Mouse (Mus musculus): ENCODE data around the gene Rgcc. TPM values are rescaled to one million over a fixed set of nuclear protein-coding genes. Genes with fewer than 3 reads are reported as not detected.
A peak's percentile ranks its signal among the peaks of the same experiment; 100 is the strongest.

Rgcc gene
- polyA plus RNA-seq, 1 experiment from 2014 or later = 21.4 TPM

GRCm38 (mm10) chr14:79272991-79273390 is 28.5 kb downstream of the Rgcc start:
- peak overlapping the region; percentile 63 for H3K27ac ChIP-seq
- no peak overlapping the region for H3K9ac ChIP-seq
- no peaks in the 10 kb centered on the region for H3K27me3 ChIP-seq (replicated peaks)
- WGBS = 87% methylated on average over 9 of the region's 9 CpGs
- H3K36me3 ChIP-seq (replicated peaks) = no peaks in the 10 kb centered on the region
- H3K4me2 ChIP-seq = no peak overlapping the region
- no peak for ATAC-seq (replicated peaks)
- H3K4me1 ChIP-seq = peaks cover 17% of the 10 kb centered on the region
- H3K4me3 ChIP-seq = no peak overlapping the region
- H3K9me3 ChIP-seq = no peaks in the 10 kb centered on the region

- ATAC-seq (replicated peaks) = no peak
- no peak overlapping the region for H3K4me2 ChIP-seq
- H3K27me3 ChIP-seq (replicated peaks) = no peaks in the 10 kb centered on the region
- no peak overlapping the region for H3K27ac ChIP-seq
- no peaks in the 10 kb centered on the region for H3K9me3 ChIP-seq
- 91% methylated on average over 3 of the region's 3 CpGs for WGBS
- no peak overlapping the region for H3K9ac ChIP-seq
- no peaks in the 10 kb centered on the region for H3K36me3 ChIP-seq (replicated peaks)
- no peak overlapping the region for H3K4me3 ChIP-seq
- H3K4me1 ChIP-seq = peaks cover 14% of the 10 kb centered on the region
Observed at GRCm38 (mm10) chr14:79272188-79272694, 29.2 kb downstream of the Rgcc start.

GRCm38 (mm10) chr14:79269551-79269950 is 31.9 kb downstream of the Rgcc start:
- no peaks in the 10 kb centered on the region for H3K9me3 ChIP-seq
- no peak overlapping the region for H3K4me2 ChIP-seq
- no peaks in the 10 kb centered on the region for H3K27me3 ChIP-seq (replicated peaks)
- no peak for ATAC-seq (replicated peaks)
- no peaks in the 10 kb centered on the region for H3K36me3 ChIP-seq (replicated peaks)
- WGBS = 86% methylated on average over 1 of the region's 1 CpGs
- no peak overlapping the region for H3K27ac ChIP-seq
- H3K4me1 ChIP-seq = peaks cover 14% of the 10 kb centered on the region
- H3K4me3 ChIP-seq = no peak overlapping the region
- no peak overlapping the region for H3K9ac ChIP-seq

GRCm38 (mm10) chr14:79267878-79268277 is 33.6 kb downstream of the Rgcc start:
- Histone ChIP-seq H3K27me3 (replicated peaks) (no peaks in the 10 kb centered on the region), H3K9ac (no peak overlapping the region), H3K36me3 (replicated peaks) (no peaks in the 10 kb centered on the region), H3K9me3 (no peaks in the 10 kb centered on the region), H3K27ac (no peak overlapping the region), H3K4me1 (peaks cover under 1% of the 10 kb centered on the region; the same call in 1 of the 2 replicates), H3K4me2 (no peak overlapping the region), H3K4me3 (no peak overlapping the region)
- ATAC-seq (replicated peaks) = no peak
- 90% methylated on average over 10 of the region's 10 CpGs for WGBS

- Histone ChIP-seq H3K27ac (no peak overlapping the region), H3K4me1 (no peaks in the 10 kb centered on the region), H3K4me2 (no peak overlapping the region), H3K27me3 (replicated peaks) (no peaks in the 10 kb centered on the region), H3K9ac (no peak overlapping the region), H3K36me3 (replicated peaks) (no peaks in the 10 kb centered on the region), H3K4me3 (no peak overlapping the region), H3K9me3 (no peaks in the 10 kb centered on the region)
- ATAC-seq (replicated peaks) = no peak
- 44% methylated on average over 1 of the region's 1 CpGs for WGBS
Observed at GRCm38 (mm10) chr14:79267382-79267781, 34.1 kb downstream of the Rgcc start.

GRCm38 (mm10) chr14:79266408-79266807 is 35.0 kb downstream of the Rgcc start:
- H3K4me1 ChIP-seq = no peaks in the 10 kb centered on the region
- H3K9ac ChIP-seq = no peak overlapping the region
- H3K9me3 ChIP-seq = no peaks in the 10 kb centered on the region
- no peak for ATAC-seq (replicated peaks)
- no peak overlapping the region for H3K27ac ChIP-seq
- H3K4me2 ChIP-seq = no peak overlapping the region
- no peaks in the 10 kb centered on the region for H3K36me3 ChIP-seq (replicated peaks)
- H3K27me3 ChIP-seq (replicated peaks) = no peaks in the 10 kb centered on the region
- H3K4me3 ChIP-seq = no peak overlapping the region

- no peak for ATAC-seq (replicated peaks)
- Histone ChIP-seq H3K27ac (no peak overlapping the region), H3K4me2 (no peak overlapping the region), H3K9ac (no peak overlapping the region), H3K4me1 (no peaks in the 10 kb centered on the region), H3K36me3 (replicated peaks) (no peaks in the 10 kb centered on the region), H3K4me3 (no peak overlapping the region), H3K9me3 (no peaks in the 10 kb centered on the region), H3K27me3 (replicated peaks) (no peaks in the 10 kb centered on the region)
- WGBS = 91% methylated on average over 6 of the region's 6 CpGs
Observed at GRCm38 (mm10) chr14:79265738-79266137, 35.7 kb downstream of the Rgcc start.

- WGBS = 91% methylated on average over 3 of the region's 3 CpGs
- Histone ChIP-seq H3K4me3 (no peak overlapping the region), H3K27me3 (replicated peaks) (no peaks in the 10 kb centered on the region), H3K36me3 (replicated peaks) (no peaks in the 10 kb centered on the region), H3K4me2 (no peak overlapping the region), H3K4me1 (no peaks in the 10 kb centered on the region), H3K9me3 (no peaks in the 10 kb centered on the region), H3K9ac (no peak overlapping the region), H3K27ac (no peak overlapping the region)
- no peak for ATAC-seq (replicated peaks)
Observed at GRCm38 (mm10) chr14:79263321-79263720, 38.1 kb downstream of the Rgcc start.

GRCm38 (mm10) chr14:79262677-79263076 is 38.8 kb downstream of the Rgcc start:
- no peak overlapping the region for H3K4me2 ChIP-seq
- no peak overlapping the region for H3K4me3 ChIP-seq
- no peaks in the 10 kb centered on the region for H3K4me1 ChIP-seq
- no peak overlapping the region for H3K27ac ChIP-seq
- 80% methylated on average over 4 of the region's 4 CpGs for WGBS
- no peaks in the 10 kb centered on the region for H3K27me3 ChIP-seq (replicated peaks)
- H3K36me3 ChIP-seq (replicated peaks) = no peaks in the 10 kb centered on the region
- no peak overlapping the region for H3K9ac ChIP-seq
- no peak for ATAC-seq (replicated peaks)
- H3K9me3 ChIP-seq = no peaks in the 10 kb centered on the region

GRCm38 (mm10) chr14:79259062-79259779 is 42.2 kb downstream of the Rgcc start:
- no peaks in the 10 kb centered on the region for H3K9me3 ChIP-seq
- H3K27ac ChIP-seq = no peak overlapping the region
- no peaks in the 10 kb centered on the region for H3K4me1 ChIP-seq
- no peak overlapping the region for H3K4me2 ChIP-seq
- no peak overlapping the region for H3K9ac ChIP-seq
- no peak for ATAC-seq (replicated peaks)
- no peaks in the 10 kb centered on the region for H3K36me3 ChIP-seq (replicated peaks)
- H3K4me3 ChIP-seq = no peak overlapping the region
- no peaks in the 10 kb centered on the region for H3K27me3 ChIP-seq (replicated peaks)
- WGBS = 86% methylated on average over 10 of the region's 10 CpGs

GRCm38 (mm10) chr14:79256656-79257055 is 44.8 kb downstream of the Rgcc start:
- Histone ChIP-seq H3K9me3 (no peaks in the 10 kb centered on the region), H3K4me1 (no peaks in the 10 kb centered on the region), H3K4me3 (no peak overlapping the region), H3K27ac (no peak overlapping the region), H3K27me3 (replicated peaks) (no peaks in the 10 kb centered on the region), H3K4me2 (no peak overlapping the region), H3K36me3 (replicated peaks) (no peaks in the 10 kb centered on the region), H3K9ac (no peak overlapping the region)
- 89% methylated on average over 5 of the region's 5 CpGs for WGBS
- no peak for ATAC-seq (replicated peaks)

GRCm38 (mm10) chr14:79255786-79256185 is 45.7 kb downstream of the Rgcc start:
- Histone ChIP-seq H3K36me3 (replicated peaks) (no peaks in the 10 kb centered on the region), H3K9me3 (no peaks in the 10 kb centered on the region), H3K4me3 (no peak overlapping the region), H3K4me2 (no peak overlapping the region), H3K4me1 (no peaks in the 10 kb centered on the region), H3K27me3 (replicated peaks) (no peaks in the 10 kb centered on the region), H3K9ac (no peak overlapping the region), H3K27ac (no peak overlapping the region)
- 88% methylated on average over 1 of the region's 2 CpGs for WGBS
- no peak for ATAC-seq (replicated peaks)

GRCm38 (mm10) chr14:79251727-79252285 is 49.6 kb downstream of the Rgcc start:
- ATAC-seq (replicated peaks) = no peak
- H3K4me2 ChIP-seq = no peak overlapping the region
- H3K9me3 ChIP-seq = no peaks in the 10 kb centered on the region
- no peaks in the 10 kb centered on the region for H3K36me3 ChIP-seq (replicated peaks)
- 79% methylated on average over 5 of the region's 5 CpGs for WGBS
- 0 out of 2 replicates have a peak, but pooled peaks cover 2% of the 10 kb centered on the region for H3K4me1 ChIP-seq
- no peak overlapping the region for H3K4me3 ChIP-seq
- no peak overlapping the region for H3K27ac ChIP-seq
- H3K27me3 ChIP-seq (replicated peaks) = no peaks in the 10 kb centered on the region
- no peak overlapping the region for H3K9ac ChIP-seq
